Mouse (Mus musculus) heart, adult 8-10 months (tissue): Measurements from ENCODE around the gene Hapln1. TPM values are rescaled to one million over a fixed set of nuclear protein-coding genes. Genes with fewer than 3 reads are reported as not detected.

Experiments
- DNase-seq: peaks from one replicate; pipeline ENCODE4 v3.0.0; 2022; ENCODE audit warnings: low spot score
- total RNA-seq, 4 experiments: library from RNA; stranded (reverse); gene quantifications; 2 replicates each; pipeline ENCODE4 v1.2.4; 2022

The Hapln1 gene
- total RNA-seq, 4 experiments from 2014 or later = 0.14 to 0.28 (median 0.22) TPM

DNA sequence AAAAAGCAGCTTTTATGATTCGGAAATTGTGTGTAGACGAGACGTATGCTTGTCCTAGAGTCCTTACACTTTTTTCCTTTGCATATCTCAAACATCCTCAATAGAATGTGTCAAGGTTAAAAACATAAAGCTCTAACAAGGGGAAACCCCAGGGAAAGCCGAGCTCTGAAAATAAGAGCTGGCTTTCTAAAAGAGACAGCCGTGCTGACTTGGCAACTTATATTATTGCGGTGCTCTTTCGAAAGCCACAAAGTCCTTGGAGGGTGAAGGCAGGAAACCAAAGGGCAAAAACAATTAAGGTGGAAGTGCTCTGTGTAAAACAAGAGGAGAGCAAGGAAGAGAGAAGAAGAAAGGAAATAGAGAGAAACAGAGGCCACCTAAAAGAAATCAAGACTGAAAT, 60.9 kb downstream of the Hapln1 start:
- DNase-seq = no peak

DNA sequence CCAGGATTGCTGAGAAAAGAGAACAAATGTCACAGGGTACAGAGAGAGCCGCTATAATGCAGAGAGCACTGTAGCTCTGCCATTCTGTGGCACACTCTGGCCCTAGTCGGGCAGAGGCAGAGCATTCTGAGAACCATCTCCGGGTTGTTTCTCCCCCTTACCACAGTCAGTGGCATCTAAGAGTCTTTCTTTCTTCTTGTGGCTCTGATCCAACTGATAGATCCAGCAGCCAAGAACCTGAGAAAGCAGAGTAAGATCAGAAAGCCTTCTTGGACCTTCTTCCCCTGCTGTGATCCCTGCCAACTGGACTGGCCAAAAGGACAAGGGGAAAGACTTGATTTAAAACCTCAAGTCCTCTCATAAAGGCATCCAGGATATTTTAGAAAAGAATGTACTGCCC, 63.7 kb downstream of the Hapln1 start:
- no peak for DNase-seq

DNA sequence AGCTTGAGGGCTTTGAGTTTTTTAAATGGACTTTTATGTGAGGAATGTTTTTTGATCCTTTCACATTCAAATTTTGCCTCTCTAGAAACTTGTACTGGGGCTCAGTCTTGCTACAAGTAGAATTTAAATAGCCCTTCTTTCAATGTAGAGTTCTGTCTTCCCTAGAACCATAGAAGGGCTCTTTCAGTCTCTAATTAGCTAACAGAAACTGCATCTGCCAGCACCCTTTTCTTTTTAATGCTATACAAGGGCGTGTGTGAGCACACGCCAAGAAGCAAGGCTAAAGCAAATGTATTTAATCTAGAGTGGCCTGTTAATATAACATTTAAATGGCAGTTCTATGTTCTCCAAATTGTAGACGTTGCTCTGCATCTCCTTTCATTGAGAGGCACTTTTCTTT, 67.8 kb downstream of the Hapln1 start:
- no peak for DNase-seq

DNA sequence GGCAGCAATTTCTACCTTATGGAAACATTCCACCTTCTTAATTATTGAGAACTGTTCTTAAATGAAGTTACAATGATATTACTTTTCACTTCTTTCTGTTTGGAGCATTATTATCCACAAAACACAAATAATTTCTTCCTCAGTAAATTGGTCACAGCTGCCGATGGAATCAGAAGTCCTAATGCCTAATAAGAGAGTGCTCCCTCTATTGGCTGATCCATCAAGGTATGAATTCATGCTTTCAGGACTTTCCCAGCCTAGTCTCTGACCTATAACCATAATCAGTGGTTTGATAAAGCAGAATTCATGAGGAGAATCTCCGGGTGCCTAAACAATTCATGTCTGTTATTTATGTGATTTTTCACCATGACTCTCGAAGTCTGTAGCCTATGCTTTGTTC, 79.5 kb downstream of the Hapln1 start:
- DNase-seq = no peak

DNA sequence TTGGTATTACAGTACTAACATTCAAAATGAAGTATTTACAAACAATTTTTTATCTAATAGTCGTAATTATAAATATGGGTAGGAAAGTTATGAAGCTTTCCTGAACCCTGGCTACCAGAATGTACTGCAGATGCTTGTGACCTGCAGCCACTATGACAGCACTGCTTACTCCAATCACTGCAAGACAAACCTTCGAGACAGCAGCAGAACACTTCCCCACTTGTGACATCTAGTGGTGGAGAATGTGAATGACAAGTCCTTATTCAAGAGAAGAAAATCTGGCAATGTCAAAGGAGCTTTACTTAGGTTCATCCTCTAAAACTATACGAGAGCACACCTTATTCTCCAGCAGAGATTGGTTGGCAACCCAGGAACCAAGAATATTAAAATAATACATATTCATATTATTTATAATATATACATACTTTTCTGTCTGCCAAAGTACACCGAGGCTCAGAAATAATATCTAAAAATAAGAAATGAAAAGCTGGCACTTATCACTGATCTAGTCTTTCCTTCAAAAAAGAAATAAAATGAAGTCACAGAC, 94.6 kb downstream of the Hapln1 start:
- DNase-seq = peak; percentile 21

DNA sequence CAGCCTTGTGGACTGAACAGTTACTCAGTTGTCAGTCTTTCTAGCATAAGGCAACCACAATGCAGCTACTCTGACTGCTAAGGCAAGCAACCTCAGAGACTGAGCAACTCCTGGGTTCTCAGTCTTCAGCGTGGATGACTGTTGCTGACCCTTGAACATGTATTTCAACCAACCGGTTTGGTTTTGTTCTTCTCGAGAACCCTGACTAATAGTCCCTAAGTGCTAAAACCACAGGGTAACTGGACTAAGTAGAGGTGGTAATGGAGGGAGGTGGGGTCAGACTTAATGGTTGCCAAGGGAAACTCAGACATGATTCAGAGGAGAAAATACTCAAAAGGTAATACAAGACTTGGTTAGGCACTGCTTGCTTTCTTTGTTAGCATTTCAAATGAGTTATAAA, 97.4 kb downstream of the Hapln1 start:
- DNase-seq = no peak

DNA sequence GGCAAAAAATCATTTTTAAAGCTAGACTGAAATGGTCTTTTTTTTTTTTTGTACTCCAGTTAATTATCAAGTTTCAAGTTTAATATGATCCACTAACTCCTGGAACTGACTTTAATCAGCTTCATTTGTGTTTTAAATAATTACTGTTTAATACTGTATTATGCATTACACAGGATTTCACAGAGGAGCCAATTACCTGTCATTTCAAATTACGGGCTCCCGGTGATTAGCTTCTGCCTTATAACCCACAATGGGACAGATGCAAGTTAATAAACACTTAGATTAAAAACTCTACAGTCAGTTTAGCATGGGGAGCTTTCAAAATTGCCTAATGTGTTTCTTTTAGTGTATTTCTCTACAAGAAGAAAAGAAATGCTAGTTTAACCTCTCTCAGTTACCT, 106.0 kb downstream of the Hapln1 start:
- no peak for DNase-seq

DNA sequence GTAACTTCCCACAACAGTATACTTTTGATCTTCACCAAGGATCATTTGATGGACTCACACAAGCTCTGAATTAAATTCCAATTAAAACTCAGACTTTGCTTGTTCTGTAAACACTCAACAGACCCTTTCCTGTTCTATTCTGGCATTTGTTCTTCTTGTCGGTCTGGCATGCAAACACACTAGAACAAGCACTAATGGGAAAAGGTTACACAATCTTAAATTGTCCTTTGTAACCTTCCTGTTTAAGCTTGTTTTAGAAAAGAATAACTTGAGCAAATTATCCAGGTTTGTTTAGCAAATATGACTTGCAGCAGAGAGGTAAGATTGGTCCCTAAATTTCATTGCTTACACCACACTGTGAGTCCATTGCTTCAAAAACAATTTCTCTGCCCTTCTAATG, 113.2 kb downstream of the Hapln1 start:
- no peak for DNase-seq

DNA sequence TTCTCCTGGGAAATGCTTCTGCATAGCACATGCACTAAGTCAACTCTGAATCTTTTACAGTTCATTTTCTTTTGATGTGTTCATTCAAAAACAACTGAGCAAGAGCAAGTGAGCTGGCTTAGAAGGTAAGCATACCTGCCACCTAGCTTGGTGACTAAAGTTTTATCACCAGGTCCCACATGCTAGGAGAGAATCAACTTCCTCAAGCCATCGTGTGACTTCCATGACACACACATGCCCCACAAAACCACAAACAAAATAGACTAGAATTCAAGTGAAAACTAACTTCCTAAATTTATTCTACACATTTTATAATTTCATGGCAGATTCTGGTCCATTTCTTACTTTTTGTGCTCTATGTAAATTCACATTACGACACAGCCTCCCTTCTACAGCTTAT, 113.7 kb downstream of the Hapln1 start:
- DNase-seq = no peak

DNA sequence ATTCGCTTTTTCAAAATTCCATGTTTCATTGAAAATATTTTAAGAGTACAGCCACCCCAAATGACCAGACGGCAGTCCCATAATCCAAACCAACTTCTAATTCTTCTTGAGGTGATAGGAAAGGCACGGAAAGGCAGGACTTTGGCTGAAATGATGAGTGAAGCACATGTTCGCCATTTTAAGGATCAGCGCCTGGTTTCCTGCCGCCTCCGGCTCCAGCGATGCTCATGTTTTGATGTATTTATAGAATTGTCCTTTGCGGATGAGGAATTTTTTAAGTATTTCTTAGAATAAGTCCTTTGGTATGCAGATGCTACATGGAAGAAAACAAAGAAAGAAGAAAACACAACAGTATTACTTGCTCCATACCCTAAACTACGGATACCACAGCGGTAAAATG, 117.5 kb downstream of the Hapln1 start:
- no peak for DNase-seq

Other genes with a start within 250 kb of the Hapln1 start
- gene Vcan, start 202.7 kb downstream of the Hapln1 start, total RNA-seq = 10 to 100 TPM in 1 of 4 experiments, 1 to 10 TPM in 3; 4.1 to 14.0 (median 7.9) TPM